Mouse (Mus musculus) spleen, adult 12 weeks (tissue): ENCODE results near the gene Bcorl1.

ENCODE experiments used
- DNase-seq: peaks from one replicate; pipeline ENCODE4 v3.0.0; 2022; ENCODE audit warnings: low spot score

Bcorl1 gene

DNA sequence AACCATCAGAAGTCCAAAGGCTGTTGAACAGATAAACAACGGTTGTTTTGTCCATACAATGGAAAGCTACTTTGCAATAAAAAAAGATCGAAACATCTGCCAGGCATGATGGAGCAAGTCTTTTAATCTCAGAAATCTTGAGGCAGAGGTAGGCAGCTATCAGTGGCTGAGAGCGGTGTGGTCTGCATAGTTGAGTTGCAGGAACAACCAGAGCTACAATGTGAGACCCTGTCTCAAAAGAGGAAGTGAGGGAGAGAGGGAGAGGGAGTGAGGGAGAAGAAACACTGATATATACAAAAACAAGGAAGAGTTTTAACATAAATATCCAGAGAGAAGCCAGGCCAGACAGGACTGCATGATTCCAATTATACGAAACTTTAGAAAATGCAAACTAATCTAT is 103.5 kb downstream of the Bcorl1 start:
- no peak for DNase-seq

DNA sequence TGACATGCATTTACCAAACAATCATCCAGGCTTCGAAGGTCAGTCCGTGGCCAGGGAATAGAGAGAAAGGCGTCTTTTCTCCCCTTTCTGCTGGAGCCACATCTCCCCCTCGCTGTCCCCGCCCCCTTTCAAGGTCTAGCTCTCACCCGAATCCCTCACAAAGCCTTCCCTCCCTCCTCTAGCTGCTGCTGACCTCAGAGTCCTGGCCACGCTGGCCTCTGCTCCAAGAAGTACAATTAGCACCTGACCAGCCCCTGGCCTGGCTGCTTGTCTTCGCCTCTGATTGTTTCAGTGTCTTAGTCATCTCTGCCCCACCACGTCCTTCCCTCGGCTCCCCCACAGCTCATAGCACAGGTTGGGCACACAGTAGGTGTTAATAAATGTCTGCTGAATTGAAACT is 108.5 kb downstream of the Bcorl1 start:
- DNase-seq = no peak

DNA sequence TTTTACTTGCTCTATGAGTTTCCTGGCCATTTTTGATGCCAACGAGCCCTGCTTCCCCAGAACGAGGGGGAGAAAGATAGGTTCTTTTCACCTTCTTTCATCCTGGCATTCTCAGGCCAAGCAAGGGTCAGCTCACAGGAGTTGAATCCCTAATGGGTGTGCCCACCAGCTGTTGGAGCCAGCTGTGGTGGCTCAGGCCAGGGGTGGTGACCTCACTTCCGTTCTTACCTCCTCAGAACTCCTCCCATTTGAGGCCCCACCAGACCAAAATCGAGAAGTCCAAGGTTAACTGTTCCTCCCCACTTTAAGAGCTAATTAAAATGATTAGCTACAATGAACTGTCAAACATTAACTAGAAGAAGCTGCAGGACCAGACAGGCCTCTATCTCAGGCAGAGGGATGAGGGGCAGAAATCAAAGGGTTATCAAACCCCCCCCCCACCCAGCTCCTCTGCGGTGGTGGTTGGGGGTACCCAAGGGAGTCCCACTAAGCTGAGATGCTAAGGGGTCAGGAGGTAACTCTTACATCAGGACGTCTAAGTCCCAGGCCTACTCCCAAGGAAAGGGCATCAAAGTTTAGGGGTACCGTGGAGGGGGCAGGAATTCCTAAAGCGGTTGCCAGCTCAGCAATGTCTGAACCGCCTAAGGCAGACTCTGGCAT is 111.2 kb downstream of the Bcorl1 start:
- no peak for DNase-seq

DNA sequence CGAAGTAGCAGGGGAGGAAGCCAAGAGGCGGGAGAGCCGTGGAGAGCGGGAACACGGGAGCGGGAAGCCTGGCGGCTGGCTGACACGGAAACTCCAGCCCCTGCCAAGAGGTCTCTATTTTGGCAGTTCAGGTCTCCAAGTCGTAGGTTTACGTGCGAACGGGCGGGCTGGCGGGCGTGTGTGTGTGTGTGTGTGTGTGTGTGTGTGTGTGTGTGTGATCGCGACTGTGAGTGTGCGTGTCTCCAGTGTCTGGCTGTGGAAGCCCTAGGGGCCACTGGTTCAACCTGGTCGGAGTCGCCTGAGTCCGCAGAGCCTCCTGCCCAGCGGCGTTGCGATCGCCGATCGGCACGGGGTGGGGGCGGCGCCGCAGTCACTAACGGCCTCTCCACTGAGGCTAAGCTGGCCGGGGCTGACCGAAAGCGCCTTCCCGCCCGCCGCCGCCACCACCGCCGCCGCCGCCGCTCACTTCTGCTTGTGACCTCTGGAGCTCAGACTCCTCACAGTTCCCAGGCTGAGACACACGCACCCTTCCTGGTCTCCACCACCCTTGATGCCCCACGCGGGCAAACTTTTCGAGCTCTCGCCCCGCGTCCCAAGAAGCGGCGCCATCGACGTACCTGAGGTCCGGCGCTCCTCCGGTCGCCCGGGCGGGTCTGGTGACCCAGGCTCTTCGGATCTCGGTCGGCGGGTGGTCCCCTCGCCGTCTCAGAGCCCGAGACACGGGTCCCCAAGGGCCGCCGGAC is 111.9 kb downstream of the Bcorl1 start:
- DNase-seq = no peak

DNA sequence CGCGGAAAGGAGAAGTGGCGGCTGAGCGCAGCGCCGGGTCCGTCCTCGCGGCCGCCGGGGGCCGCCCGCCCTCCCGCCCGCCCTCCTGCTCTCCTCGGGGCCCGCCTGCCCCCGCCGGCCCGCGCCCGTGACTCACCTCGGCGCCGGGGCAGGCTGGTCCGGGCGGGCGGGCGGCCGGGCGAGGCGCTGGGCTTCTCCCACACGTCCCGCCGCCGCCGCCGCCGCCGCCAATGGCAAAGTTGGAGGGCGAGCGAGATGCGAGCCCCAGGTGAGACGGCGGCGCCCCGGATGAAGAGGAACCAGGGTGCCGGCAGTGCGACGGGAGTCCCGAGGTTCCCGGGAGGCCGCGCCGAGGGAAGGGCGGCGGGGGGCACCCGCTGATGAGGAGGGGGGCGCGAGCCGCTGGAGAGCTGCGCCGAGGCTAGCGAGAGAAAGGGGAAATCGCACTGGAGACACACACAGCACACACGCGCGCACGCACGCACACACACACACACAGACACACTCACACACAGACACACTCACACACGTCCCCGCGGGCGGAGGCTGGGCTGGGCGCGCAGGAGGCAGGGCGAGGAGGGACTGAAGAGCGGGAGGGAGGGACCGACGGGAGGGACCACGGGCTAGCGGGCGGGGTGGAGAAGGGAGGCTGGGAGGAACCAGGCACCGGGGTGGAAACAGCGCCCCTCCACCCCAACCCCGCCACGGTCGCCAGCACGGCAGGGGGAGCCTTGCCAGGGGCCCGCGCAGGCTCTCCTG is 112.8 kb downstream of the Bcorl1 start:
- DNase-seq = peak; percentile 59

DNA sequence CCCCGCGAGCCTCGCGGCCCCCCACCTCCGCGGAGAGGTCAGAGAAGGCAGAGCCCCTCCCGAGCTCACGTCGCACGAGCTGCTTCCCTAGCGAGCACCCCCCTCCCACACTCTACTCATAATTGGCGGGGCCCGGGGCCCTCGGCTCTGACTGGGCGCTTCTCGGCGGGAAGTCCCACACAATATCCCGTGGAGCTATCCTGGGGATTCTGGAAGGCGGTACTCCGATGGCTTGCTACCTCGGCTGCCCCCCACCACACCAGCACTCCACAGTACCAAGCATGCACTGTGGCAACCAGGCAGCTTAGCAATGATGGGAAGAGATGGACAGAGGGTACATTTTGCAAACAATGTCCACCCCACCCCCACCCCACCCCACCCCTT is 113.3 kb downstream of the Bcorl1 start:
- DNase-seq = no peak

DNA sequence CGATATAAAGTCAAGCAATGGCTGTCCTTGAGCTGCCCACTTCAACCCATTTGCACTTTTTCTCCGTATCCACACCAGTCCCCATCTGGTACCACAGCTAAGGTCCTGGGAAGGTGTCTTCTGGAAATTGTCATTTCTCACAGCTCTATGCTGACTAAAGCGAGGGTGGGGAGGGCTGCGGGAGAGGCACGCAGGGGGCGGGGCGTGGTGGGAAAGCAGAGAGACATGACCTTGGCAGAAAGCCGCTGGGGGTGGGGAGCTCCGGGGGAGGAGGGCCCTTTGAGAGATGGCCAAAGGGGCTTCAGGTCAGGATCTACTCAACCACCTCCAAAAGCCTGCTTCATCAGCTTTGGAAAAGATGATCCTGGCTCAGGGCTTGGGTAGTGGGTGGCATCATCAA is 113.9 kb downstream of the Bcorl1 start:
- DNase-seq = no peak

DNA sequence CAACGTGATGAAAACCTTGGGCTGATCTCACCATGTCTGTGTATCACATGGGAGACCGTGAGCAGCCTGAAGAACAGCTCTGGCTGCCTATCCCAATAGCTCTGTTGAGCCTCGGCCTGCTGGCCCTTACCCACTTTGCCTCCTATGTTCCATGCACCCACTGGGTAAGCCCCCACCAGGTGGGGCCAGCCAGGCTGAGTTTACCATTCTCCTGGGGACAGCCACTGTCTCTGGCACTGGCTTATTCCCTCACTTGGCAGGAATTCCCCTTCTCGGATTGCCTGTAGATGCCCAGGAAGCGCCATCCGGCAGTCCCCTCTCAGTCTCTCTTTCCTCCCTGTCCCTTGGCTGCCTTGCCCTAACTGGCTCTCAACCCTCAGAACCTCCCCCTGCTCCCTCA is 115.8 kb downstream of the Bcorl1 start:
- no peak for DNase-seq
